Mouse (Mus musculus): Measurements from ENCODE around the gene Ptpn14.

Ptpn14 gene

GRCm38 (mm10) chr1:189869651-189870270 is 141.7 kb downstream of the Ptpn14 start:
- DNase-seq, result peak; percentile 59 to 65

DNA sequence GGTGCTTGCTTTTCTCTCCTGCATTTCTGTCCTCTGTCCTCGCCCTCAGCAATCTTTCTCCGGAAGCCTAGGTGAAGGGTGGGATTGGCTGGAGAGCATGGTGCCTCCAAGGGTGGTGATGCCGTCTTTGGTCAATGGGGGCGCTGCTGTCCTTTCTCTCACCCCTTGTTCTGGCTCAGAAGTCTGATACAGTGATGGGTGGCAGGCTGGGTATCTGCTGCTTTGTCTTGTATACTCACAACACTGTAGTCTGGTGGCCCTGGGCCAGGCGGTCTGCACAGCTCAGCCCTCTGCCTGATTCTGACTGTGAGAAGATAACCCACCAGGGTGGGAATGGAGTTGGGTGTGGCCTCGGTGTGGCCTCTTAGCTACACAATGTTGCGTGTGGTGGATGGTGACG is 142.5 kb downstream of the Ptpn14 start:
- DNase-seq, result peak in 1 of 2 experiments; percentile 39

- DNase-seq, result no peak
Observed at GRCm38 (mm10) chr1:189871625-189872024, 143.6 kb downstream of the Ptpn14 start.

DNA sequence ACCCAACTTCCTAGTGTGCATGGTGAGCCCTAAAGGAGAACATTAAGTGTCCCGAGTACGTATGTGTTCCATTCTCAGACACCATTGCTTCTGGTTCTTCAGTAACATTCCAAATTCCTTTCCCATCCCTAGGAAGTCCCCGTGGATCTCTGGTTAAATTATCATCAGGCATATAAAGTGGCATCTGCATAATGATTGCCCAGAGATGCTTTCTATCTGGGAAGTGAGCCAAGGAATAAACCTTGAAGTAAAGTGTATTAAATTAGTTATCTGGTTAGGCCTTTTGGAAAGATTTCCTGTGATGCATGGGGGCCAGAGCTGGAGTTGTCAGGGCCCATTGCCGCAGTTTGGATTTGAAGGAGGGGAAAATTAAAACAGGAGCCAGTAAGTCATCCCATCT is 144.0 kb downstream of the Ptpn14 start:
- DNase-seq, result no peak

- DNase-seq, result no peak
Observed at GRCm38 (mm10) chr1:189873591-189873990, 145.5 kb downstream of the Ptpn14 start.

DNA sequence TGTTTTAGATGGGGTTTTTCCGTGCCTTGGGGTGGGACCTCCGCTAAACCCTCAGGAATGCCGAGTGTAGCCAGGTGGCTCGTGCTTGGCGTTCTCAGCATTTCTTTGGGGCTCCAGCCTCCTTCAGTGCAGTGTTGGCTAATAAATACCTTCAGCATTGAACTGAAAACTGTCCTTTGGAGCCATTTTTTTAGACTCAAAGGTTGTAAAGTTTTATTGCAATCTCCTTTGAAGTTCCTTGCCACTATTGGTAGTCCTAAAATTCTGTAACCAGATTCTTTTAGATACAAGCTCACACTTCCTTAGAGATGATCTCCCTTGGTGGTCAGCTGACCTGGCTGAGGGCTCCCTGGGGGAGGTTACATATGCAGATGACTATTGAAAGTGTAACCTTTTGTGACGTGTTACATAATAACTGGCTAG is 147.4 kb downstream of the Ptpn14 start:
- DNase-seq, result peak in 1 of 2 experiments; percentile 59

- no peak for DNase-seq
Observed at GRCm38 (mm10) chr1:189876162-189876561, 148.1 kb downstream of the Ptpn14 start.

DNA sequence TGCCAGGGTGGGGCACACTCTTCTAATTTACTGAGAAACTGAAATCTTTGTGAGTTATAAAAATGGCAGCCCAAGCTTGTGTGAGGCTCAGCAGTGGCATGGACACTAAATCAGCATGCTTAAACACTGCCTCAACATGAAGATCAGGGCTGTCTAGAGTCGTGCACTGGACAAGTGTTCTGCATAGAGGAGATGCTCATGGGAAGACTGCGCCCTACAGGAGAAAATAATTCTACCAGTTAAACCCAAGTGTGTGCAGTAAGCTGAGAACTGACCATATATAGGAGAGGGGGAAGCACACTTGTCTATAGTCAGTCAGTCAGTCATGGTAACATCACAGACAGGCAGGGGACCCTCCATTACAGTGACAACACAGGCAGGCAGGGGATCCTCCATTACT is 151.1 kb downstream of the Ptpn14 start:
- peak in 1 of 2 experiments; percentile 38 for DNase-seq

DNA sequence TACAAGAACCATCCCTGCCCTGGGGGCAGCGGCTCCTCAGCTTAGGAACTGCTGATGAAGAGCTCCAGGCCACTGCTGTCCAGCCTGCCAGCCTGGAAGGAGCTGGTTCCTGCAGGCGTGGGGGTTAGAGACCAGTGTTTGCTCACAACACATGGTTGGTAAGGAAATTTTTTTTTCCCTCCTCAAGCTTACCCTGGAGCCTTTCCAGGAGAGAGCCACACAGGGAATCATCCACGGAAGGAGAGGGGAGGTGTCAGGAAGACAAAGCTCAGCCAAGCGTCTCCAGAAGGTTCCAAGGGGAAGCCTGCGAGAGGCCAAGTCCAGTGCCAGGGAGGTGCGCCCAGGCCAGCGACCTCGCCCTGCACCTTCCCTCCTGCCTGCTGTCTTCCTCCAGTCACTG is 151.9 kb downstream of the Ptpn14 start:
- DNase-seq, result peak; percentile 58 to 74

GRCm38 (mm10) chr1:189880745-189881144 is 152.7 kb downstream of the Ptpn14 start:
- DNase-seq, result peak in 1 of 2 experiments; percentile 27

DNA sequence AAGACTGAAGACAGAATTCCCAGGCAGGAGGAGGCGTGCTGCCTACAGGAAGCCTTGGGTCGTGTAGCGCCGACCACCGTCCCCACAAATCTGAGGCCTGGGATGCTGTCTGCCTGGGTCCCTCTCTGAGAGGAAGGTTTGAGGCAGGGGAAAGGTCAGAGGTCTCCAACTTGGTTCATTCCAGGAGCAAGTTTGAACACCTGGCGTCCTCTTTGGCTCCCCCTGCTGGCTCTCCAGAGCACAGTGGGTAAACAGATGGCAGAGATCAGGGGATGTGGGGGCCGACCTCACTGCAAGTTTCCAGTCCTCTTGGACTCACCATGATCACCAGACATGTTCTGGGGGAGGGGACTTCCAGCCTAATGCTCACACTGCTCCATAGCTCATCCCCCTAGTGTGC is 154.8 kb downstream of the Ptpn14 start:
- peak; percentile 78 to 84 for DNase-seq

DNA sequence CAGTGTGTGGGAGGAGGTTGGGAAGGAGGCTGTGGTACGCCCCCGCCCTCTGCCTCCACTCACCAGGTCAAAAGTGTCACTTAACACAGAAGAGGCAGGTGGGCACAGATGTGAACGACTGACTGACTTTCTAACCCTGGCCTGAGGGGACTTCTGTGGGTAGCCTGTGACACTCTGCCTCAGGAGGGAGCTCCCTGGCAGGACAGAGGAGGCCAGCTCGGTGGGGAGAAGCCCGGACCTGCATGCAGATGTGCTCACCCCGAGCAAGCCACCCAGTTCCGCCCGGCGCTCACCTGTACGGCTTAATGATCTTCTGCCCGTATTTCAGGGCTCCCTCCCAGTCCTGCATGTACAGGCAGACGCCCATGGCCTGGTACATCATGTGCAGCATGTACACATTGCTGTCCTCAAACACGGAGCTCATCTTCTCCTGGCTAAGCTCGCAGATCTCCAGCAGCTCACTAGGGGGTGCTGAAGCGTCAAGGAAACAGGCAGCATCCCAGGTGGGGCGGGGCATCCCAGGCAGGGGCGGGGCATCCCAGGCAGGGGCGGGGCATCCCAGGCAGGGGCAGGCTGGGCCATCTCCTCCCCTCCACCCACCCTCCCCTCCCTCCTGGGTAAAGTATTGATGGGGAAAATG is 155.6 kb downstream of the Ptpn14 start:
- peak; percentile 87 to 90 for DNase-seq

- no peak for DNase-seq
Observed at GRCm38 (mm10) chr1:189884951-189885350, 156.9 kb downstream of the Ptpn14 start.

DNA sequence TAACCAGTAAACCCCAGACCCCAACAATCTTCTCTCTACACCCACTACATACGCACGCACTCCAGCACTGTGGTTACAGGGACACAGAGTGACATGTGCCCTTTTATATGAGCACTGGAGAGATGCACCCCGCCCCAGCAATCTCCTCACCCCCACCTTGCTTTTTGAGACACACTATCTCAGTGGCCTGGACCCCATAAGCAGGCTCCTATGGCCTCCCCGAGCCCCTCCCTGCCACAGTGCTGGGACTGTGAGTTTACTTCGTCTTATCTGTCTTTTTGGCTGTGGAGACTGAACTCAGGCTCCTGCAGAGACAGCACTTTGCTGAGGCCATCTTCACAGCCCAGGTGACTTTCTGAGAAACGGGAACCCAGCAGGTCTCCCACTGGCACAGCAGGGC is 157.9 kb downstream of the Ptpn14 start:
- no peak for DNase-seq

DNA sequence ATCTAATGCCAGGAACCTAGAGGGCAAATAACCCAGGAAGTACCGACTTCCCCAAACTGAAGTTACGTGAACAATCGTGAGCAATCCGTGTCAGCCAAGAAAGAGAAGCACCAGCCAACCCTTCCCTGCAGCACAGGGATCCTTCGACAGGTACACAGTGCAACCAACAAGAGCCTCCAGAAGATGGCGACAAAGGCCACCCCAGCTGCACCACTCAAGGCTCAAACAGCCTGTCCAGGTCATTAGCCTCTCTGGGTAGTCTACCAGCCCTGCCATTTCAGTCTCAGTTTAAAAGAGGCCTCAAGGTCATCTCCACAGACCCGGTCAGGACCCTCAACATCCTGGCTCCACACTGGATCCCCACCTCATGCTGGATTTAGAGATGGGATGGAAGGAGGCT is 159.4 kb downstream of the Ptpn14 start:
- DNase-seq, result peak; percentile 78 to 82

DNA sequence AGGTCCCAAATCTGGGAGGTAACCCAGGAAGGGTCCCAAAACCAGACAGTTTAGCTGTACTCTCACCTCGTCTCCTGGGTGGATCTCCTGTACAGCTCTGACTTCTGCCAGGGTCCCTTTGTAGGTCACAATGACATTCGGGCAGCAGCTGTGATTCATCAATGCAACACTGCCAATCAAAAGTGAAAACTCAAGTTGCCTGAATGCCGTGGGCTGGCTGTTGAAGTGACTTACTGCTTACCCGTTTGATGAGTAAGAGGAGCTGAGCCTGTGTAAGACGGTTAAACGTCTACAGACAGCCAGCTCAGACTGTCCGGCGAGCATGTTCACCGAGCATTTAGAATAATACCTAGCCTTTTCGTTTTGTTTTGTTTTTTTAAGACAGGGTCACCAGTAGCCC is 160.7 kb downstream of the Ptpn14 start:
- DNase-seq, result no peak

GRCm38 (mm10) chr1:189894191-189894590 is 166.1 kb downstream of the Ptpn14 start:
- DNase-seq, result no peak

DNA sequence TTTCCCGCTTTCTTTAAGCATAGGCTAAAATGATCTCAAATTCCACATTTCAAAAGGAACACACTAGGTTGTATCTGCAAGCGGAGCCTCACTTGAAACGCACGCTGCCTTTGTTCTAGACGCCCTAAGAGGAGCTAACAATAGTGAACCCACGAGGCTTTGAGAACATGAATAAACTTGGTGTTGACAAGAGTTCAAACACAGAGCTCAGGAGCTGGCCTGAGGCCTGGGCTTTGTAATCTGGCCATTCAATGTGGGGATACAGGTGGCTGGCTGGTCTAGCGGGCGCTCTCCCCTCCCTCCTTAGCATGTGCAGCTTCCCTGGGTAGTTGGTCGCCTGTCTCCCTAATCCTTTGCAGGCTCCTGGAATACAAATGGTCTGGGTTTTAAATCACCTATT is 169.8 kb downstream of the Ptpn14 start:
- no peak for DNase-seq

DNA sequence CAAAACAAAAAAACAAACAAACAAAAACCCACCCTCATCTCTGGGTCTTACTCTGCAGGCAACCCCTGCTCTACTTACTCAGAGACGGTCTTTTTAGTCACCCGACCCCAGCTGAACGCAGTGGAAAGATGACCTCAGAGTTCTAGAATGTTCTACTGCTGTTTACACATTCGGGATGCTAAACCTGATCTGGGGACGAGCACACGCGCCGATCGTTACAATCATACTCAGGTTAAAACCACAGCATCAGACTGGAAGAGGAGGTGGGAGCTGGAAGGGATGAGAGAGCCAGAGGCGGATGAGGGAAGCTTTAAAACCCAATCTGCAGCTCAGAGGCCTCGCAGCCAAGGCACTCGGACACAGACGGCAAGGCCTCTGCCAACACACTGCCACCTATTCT is 170.6 kb downstream of the Ptpn14 start:
- DNase-seq, result no peak

DNA sequence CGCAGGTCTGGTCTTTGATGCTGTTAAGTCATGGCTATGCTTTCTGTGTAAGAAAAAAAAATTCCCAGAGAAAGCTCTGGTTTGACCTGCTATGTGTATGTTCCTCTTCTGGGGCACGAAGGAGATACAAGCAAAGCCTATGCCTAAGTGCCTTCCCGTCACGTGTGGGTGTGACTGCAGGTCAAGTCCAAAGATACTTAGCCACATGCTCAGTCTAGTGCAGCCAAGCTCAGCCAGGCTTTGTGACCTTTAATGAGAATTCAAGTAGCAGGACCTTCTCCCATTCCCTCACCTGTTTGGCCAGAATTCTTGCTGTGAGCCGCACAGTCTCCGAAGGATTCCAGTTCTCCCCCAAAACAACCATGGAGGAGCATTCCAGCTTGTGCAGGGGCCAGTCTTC is 171.5 kb downstream of the Ptpn14 start:
- DNase-seq, result peak in 1 of 2 experiments; percentile 43

DNA sequence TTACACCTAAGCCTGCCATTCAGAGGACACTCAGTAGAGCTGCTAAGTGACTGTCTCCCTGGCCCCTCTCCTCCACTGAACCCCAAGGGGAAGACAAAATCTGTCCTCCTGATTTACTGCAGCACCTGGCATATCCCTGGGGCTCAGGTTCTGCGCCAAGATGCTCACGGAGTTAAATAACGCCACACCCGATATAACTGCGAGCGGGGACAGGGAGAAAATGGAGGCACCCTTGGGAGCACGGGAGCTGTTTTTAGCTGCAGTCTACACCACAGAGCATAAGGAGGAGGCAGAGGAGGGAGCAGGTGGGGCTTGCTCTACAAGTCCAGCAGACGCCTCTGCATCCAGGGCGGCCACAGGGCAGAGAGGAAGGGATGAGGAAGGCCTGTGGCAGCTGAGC is 174.3 kb downstream of the Ptpn14 start:
- no peak for DNase-seq

DNA sequence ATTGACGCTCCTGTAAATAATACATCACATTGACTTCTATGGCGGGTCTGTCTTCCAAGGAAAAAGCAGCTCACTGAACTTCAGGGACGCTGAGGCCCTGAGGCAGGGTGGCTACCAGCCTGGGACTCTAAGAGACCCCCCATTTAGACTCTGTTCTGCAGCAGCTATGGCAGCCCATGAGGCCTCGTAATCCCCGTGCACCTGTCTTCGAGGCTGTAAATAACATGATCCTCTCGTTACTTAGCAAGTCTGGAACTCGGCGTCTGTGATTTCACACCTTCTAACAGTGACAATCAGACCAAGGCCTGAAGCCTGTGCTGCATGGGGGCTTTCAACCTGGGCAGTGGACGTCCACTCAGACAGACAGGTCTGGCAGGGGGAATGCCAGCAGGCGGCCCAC is 175.1 kb downstream of the Ptpn14 start:
- DNase-seq, result no peak

DNA sequence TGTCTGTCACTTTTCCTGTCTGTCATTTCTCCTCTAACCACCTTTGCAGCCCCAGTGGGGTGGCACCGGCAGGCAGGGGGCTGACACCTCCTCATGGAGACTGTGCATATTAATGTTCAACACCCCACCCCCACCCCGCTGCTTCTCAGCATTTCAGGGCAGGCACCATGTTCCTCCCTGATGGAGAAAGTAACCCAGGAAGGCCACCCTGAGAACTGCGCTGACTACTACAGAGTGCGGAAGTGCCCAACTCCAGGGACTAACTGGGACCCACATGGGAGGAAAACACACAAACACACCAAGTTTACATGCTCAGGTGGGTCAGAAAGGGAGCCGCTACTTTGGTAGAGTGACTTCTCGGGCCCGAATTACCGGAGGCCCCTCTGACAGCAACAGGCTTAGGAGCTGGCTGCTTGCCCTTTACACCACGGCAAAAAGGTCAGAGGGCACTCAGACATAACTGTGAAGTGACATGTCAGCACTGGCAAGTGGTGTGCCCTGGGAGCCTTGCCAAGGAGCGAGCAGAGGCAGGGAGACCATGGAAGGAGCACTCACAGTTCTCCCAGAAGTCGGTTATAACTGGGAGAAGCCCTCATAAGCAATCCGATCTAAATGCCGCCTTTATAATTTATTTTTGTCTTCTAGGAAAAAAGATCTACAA is 182.7 kb downstream of the Ptpn14 start:
- DNase-seq, result peak; percentile 52 to 65

DNA sequence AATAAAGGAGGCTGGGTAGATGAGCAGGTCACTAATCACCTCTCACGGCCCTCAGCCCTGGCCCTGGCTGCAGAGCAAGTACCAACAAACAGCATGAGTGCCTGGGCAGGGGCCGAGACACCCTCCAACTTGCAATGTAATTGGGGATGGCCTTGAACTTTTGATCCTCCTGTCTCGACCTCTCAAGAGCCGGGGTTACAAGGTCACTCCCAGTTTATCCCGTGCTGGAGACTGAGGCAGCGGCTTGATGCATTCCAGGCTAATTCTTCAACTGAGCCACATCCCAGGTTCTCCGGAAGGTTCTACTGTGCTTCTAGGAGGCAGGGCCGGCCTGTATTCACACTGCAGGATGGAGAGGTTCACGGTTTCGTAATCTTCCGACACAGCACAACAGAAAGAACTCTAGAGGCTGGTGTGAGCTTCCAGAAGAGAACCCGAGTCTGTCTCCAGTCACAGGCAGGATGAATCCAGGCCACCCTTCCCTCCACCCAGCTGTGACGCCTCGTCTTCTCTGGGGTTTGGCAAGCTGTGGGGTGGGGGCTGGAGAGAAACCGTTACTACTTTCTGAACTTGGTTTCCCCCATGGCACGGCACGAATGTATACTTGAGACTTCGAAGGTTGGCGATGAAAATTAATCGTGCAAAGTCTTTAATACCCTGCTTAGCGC is 185.2 kb downstream of the Ptpn14 start:
- DNase-seq, result no peak
